Mouse (Mus musculus): ENCODE data around the gene Naa50.
A peak's percentile ranks its signal among the peaks of the same experiment; 100 is the strongest.

Naa50 gene

GRCm38 (mm10) chr16:44140186-44140787 is 657 bp downstream of the Naa50 start:
- peak; percentile 36 for ATAC-seq (ENCODE audit: low TSS enrichment)

- ATAC-seq (ENCODE audit: low TSS enrichment) = 0 out of 2 replicates have a peak, but pooled peaks have one; percentile 10
These were observed 1.9 kb downstream of the Naa50 start for GRCm38 (mm10) chr16:44141483-44141882.

- ATAC-seq (ENCODE audit: low TSS enrichment) = no peak
These were observed 9.6 kb downstream of the Naa50 start for GRCm38 (mm10) chr16:44149002-44149767.

GRCm38 (mm10) chr16:44154497-44155057 is 14.9 kb downstream of the Naa50 start:
- no peak for ATAC-seq (ENCODE audit: low TSS enrichment)

GRCm38 (mm10) chr16:44159325-44159724 is 19.7 kb downstream of the Naa50 start:
- no peak for ATAC-seq (ENCODE audit: low TSS enrichment)

- no peak for ATAC-seq (ENCODE audit: low TSS enrichment)
These were observed 24.2 kb downstream of the Naa50 start for GRCm38 (mm10) chr16:44163831-44164230.

- no peak for ATAC-seq (ENCODE audit: low TSS enrichment)
These were observed 25.6 kb downstream of the Naa50 start for GRCm38 (mm10) chr16:44165182-44165581.

GRCm38 (mm10) chr16:44168990-44169389 is 29.4 kb downstream of the Naa50 start:
- ATAC-seq (ENCODE audit: low TSS enrichment) = no peak

- peak; percentile 97 for ATAC-seq (ENCODE audit: low TSS enrichment)
These were observed 32.9 kb downstream of the Naa50 start for GRCm38 (mm10) chr16:44172297-44173154.

- peak; percentile 25 for ATAC-seq (ENCODE audit: low TSS enrichment)
These were observed 33.7 kb downstream of the Naa50 start, which contains the start of gene Usf3 for GRCm38 (mm10) chr16:44173155-44173941. Gene Usf3, plus strand, starts transcription at chr16:44173246.

- no peak for ATAC-seq (ENCODE audit: low TSS enrichment)
These were observed 34.4 kb downstream of the Naa50 start for GRCm38 (mm10) chr16:44173966-44174530.

GRCm38 (mm10) chr16:44175001-44175400 is 35.4 kb downstream of the Naa50 start:
- no peak for ATAC-seq (ENCODE audit: low TSS enrichment)

- no peak for ATAC-seq (ENCODE audit: low TSS enrichment)
These were observed 36.9 kb downstream of the Naa50 start for GRCm38 (mm10) chr16:44176511-44176910.

GRCm38 (mm10) chr16:44178555-44178954 is 38.9 kb downstream of the Naa50 start:
- ATAC-seq (ENCODE audit: low TSS enrichment) = no peak

- ATAC-seq (ENCODE audit: low TSS enrichment) = no peak
These were observed 43.0 kb downstream of the Naa50 start for GRCm38 (mm10) chr16:44182597-44182996.

GRCm38 (mm10) chr16:44184769-44185168 is 45.1 kb downstream of the Naa50 start:
- no peak for ATAC-seq (ENCODE audit: low TSS enrichment)

GRCm38 (mm10) chr16:44187172-44187571 is 47.5 kb downstream of the Naa50 start:
- no peak for ATAC-seq (ENCODE audit: low TSS enrichment)

- no peak for ATAC-seq (ENCODE audit: low TSS enrichment)
These were observed 49.1 kb downstream of the Naa50 start for GRCm38 (mm10) chr16:44188766-44189165.

- ATAC-seq (ENCODE audit: low TSS enrichment) = no peak
These were observed 50.4 kb downstream of the Naa50 start for GRCm38 (mm10) chr16:44190032-44190431.

- ATAC-seq (ENCODE audit: low TSS enrichment) = peak; percentile 53; the same call in 1 of the 2 replicates
These were observed 51.3 kb downstream of the Naa50 start for GRCm38 (mm10) chr16:44190968-44191367.
